Mouse (Mus musculus): ENCODE measurements at regions not wholly inside any gene's neighbourhood (a gene's known extent, or its start where the extent isn't known, plus 50 kb on each side); places are given as distances from the start of the nearest gene placed in this dataset.

DNA sequence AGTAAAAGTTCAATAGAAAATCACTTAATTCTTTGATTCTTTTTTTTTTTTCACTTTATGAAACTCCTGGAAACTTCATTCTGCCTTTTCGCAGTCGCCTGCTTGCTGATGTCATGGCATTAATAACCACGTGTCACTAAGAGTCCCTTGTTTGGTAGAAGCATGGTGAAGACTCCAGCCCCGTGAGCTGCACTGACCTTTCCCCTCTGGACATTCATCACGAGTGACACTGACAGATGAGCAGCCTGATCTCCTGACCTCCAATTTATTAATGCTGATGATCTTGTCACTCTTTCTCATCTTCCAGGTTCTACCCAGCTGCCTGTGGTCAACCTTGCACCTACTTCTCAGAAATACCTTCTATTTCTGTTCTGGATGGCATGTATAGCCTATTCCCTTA is 867.1 kb upstream of the Slit2 start:
- DNase-seq = no peak

DNA sequence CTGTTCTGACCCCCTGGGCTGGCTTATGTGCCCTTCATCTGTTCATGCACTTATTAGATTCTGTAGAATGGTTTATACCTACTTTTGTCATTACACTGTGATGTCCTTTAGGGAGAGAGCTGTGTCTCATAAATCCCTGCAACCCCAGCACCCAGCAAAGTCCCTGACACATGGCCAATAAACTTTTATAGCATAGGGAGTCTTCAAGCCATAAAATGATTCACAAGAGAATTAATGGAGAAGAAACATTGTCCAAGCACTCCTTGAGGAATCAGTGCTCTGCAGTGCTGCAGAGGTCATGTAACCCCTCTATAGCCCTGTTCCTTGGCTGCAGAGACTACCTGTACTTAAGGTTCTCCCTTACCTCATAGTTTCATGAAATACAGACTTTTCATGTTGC is 887.2 kb upstream of the Slit2 start:
- no peak for DNase-seq

DNA sequence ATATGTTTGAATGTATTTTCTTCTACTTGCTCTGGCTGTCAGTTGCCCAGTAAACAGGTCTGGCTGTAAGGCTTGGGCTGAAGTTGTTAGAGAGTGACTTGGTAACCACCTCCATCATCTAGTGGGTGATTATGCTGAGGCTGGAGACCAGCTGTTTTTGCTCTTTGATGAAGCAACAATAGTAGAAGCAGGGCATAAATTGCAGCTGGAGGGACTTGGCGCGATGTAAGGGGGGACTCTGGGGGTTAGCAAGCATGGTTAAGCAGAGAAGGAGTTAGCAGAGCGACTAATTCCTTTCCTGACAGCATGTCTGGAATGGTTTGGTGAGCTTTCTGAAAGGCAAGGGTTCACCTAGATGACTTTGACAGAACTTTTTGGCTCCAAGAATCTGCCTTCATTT is 930.0 kb upstream of the Slit2 start:
- no peak for DNase-seq

DNA sequence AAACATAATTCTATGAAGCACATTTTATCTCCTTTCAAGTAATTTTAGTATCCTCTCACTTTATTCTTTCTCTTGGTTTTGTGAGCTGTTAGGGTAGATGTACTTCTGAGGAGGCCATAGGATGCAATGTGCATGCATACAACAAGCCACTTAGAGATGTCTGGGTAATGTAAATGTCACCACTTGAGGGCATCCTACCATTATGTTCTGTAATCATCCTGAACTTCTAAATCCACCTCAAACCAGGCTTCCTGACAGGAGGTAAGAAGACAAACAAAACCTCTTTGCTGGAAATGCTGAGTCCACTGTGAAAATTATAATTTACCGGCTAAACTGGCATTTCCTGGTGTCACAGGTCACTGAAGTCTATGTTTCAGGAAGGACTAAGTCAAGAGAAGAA is 946.2 kb upstream of the Slit2 start:
- DNase-seq = no peak

- DNase-seq = no peak
Observed at GRCm38 (mm10) chr5:47034021-47034420, 948.9 kb upstream of the Slit2 start.

DNA sequence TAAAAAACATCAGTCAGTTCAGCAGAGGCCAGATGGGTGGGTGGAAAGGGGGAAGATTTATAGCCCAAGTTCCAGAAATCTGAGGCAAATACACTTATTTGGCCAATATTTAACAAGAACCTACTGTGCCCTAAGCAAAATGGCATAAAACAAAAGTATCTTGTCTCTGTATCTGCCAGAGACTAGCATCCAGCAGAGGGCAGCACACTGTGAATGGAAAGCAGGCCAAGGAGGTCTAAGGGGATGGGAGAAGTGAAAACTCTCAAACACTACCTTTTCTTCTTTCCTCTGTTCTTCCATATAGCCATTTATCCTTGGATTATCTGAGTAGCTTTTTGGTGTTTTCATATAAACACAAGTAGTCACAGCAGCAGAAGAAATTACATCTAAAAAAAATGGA is 968.6 kb upstream of the Slit2 start:
- peak; percentile 40 for DNase-seq

- no peak for DNase-seq
Observed at GRCm38 (mm10) chr5:46992557-46992956, 990.4 kb upstream of the Slit2 start.

GRCm38 (mm10) chr5:46986519-46986918 is 996.4 kb upstream of the Slit2 start:
- no peak for DNase-seq

GRCm38 (mm10) chr5:46980326-46980725 is 1002.6 kb upstream of the Slit2 start:
- DNase-seq = no peak

GRCm38 (mm10) chr5:46968870-46969436 is 1014.0 kb upstream of the Slit2 start:
- no peak for DNase-seq

GRCm38 (mm10) chr5:46960749-46961148 is 1022.2 kb upstream of the Slit2 start:
- DNase-seq = no peak

GRCm38 (mm10) chr5:46926324-46926723 is 1056.6 kb upstream of the Slit2 start:
- DNase-seq = no peak

GRCm38 (mm10) chr5:46901909-46902308 is 1044.5 kb upstream of the Lcorl start:
- no peak for DNase-seq

GRCm38 (mm10) chr5:46894037-46894436 is 1036.6 kb upstream of the Lcorl start:
- DNase-seq = no peak

DNA sequence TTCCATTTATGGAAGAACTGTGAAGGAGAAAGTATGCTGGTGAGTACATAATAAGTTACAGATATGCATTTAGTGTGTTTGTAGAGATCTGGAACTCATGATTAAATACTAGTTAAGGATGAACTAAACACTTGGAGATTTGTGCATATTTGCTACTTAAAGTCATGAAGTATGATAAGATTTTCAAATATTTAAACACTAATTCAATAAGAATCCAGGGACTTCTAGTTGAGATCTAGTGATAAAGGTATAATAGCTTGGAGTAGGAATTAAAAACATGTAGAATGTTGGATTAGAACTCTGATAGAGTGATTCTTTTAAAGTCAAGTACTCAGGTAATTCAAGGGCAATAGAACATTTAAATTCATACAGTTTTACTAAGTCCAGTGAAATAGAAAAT is 1026.5 kb upstream of the Lcorl start:
- no peak for DNase-seq

GRCm38 (mm10) chr5:46856837-46857236 is 999.4 kb upstream of the Lcorl start:
- DNase-seq = no peak

DNA sequence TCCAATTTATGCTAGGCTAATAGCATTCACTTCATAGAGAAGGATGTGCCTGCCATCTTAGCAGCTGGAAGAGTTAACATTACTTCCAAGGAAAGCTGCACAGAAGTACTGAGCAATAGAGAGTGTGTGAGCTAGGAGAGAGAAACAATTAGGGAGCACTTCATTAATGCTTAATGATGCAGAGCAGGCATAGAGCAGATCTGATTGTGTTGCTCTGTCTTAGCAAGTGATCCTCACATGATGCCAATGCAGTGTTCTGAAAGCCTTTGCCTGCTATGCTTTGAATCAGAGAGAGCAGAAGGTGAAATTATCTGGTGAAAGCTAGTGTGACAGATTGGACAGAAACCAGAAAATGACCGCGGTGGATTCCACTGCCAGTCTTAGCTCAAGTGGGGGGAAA is 987.8 kb upstream of the Lcorl start:
- no peak for DNase-seq

- DNase-seq = no peak
Observed at GRCm38 (mm10) chr5:46836810-46837209, 979.4 kb upstream of the Lcorl start.

- no peak for DNase-seq
Observed at GRCm38 (mm10) chr5:46830797-46831618, 973.6 kb upstream of the Lcorl start.

GRCm38 (mm10) chr5:46830114-46830513 is 972.7 kb upstream of the Lcorl start:
- no peak for DNase-seq

DNA sequence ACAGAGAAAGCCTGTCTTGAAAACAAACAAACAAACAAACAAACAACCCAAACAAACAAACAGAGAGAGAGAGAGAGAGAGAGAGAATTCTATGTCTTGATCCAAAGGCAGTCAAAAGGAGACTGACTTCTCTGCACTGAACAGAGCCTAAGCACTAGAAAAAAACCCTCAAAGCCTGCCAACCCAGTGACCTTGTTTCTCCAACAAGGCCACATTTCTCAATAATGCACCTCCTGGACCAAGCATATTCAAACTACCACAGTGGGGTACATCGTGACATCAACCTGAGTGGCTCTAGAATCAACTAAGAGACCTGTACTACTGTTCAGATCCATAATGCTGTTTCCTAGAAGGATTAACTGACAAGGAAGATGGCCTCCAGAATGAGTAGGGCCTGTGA is 969.0 kb upstream of the Lcorl start:
- no peak for DNase-seq

DNA sequence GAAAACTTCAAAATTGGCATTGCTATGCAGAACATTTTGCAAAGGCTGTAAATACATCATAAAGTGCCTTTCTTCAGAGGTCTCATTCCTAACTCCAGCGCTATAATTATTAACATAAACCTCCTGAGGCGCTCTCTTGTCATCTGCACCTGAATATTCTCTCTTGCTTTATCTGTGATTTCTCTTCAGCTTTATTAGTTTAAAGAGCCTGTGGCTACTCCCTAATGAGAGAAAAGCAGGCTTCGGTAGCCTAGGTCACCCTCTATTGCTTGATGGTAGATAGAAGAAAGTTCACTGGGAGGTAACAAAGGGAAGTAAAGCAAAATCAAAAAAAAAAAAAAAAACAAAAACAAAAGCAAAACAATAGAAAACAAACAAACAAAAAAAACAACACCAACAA is 967.5 kb upstream of the Lcorl start:
- no peak for DNase-seq

- DNase-seq = no peak
Observed at GRCm38 (mm10) chr5:46795102-46795501, 937.7 kb upstream of the Lcorl start.

- no peak for DNase-seq
Observed at GRCm38 (mm10) chr5:46794028-46794705, 936.8 kb upstream of the Lcorl start.
